Mouse (Mus musculus) stomach, embryonic 15.5 days (tissue): Measurements from ENCODE around the gene Iqcn. TPM values are rescaled to one million over a fixed set of nuclear protein-coding genes. Genes with fewer than 3 reads are reported as not detected.

ENCODE experiments used
- ATAC-seq: fragments of 200-750 bp; cut with Nextera tagmentation; 2 replicates; pipeline ENCODE4 v1.8.0; 2017; ENCODE audit warnings: low read depth, moderate number of reproducible peaks, moderate TSS enrichment; ENCODE audit not compliant: insufficient read depth, low FRiP score
- H3K27ac ChIP-seq: fragments of 300-500 bp; sonication (generic); 2 replicates; pipeline ENCODE4 v1.5.1; 2015; ENCODE audit warnings: mild to moderate bottlenecking, inconsistent platforms
- H3K27me3 ChIP-seq: fragments of 300-500 bp; sonication (generic); replicated peaks from 2 replicates; pipeline ENCODE4 v1.6.1; 2015; ENCODE audit warnings: inconsistent platforms
- H3K36me3 ChIP-seq: fragments of 300-500 bp; sonication (generic); 2 replicates; pipeline ENCODE4 v1.6.1; 2015; ENCODE audit warnings: inconsistent platforms
- H3K4me1 ChIP-seq: fragments of 300-500 bp; sonication (generic); 2 replicates; pipeline ENCODE4 v1.6.1; 2015; ENCODE audit warnings: inconsistent platforms
- H3K4me2 ChIP-seq: fragments of 300-500 bp; sonication (generic); 2 replicates; pipeline ENCODE4 v1.6.1; 2015; ENCODE audit warnings: mild to moderate bottlenecking, inconsistent platforms
- H3K4me3 ChIP-seq: fragments of 300-500 bp; sonication (generic); replicated peaks from 2 replicates; pipeline ENCODE4 v1.5.1; 2015; ENCODE audit warnings: inconsistent platforms
- H3K9ac ChIP-seq: fragments of 300-500 bp; sonication (generic); 2 replicates; pipeline ENCODE4 v1.6.1; 2015; ENCODE audit warnings: inconsistent platforms
- H3K9me3 ChIP-seq: fragments of 300-500 bp; sonication (generic); 2 replicates; pipeline ENCODE4 v1.6.1; 2016; ENCODE audit warnings: inconsistent platforms
- WGBS: fragments of 180-500 bp; shearing (Covaris S2); methylation state at CpG from one replicate; pipeline ENCODE4 v1.1.7; 2015; 5-methylcytosine and 5-hydroxymethylcytosine counted together
- polyA plus RNA-seq: library from polyadenylated mRNA; unstranded; fragments of >200 nt; fragmentation: Nextera tagmentation; extraction: Ambion mirVana; gene quantifications from 2 replicates; pipeline ENCODE4 v1.2.1, GENCODE M21; 2015

Gene Iqcn
- polyA plus RNA-seq = 0.04 TPM in 1 of 2 replicates, not detected in the other

DNA sequence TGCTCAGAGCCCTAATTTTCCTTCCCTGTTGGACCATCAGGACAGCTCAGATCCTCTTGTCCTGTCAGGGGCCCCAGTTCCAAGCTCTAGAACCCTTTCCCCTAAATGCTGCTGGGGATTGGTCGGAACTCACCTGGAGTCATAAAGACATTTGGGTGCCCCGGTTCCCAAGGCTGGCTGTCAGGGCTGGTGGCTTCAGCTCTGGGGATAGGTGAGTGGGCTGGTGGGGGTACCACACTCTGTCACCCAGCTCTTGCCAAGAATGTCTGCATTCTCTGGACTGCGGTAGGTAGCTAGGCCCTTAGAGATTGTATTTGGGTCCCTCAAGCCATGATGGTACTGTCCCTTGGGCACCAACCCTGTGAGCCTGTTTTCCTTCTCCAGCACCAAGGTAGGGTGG, at the start of gene Iqcn:
TSS of gene Iqcn (plus strand) at position 171 of the 400 bp plus-strand sequence.
- Histone ChIP-seq H3K4me1 (peaks cover 10% of the 10 kb centered on the region), H3K9me3 (no peaks in the 10 kb centered on the region), H3K27ac (no peak within 1 kb of the TSS), H3K4me3 (no peak within 1 kb of the TSS), H3K36me3 (peaks cover 7% of the 10 kb centered on the region; the same call in 1 of the 2 replicates), H3K4me2 (no peak within 1 kb of the TSS), H3K27me3 (no peaks in the 10 kb centered on the region), H3K9ac (no peak within 1 kb of the TSS)
- ATAC-seq = no peak
- 91% methylated on average over 3 of the region's 3 CpGs for WGBS

DNA sequence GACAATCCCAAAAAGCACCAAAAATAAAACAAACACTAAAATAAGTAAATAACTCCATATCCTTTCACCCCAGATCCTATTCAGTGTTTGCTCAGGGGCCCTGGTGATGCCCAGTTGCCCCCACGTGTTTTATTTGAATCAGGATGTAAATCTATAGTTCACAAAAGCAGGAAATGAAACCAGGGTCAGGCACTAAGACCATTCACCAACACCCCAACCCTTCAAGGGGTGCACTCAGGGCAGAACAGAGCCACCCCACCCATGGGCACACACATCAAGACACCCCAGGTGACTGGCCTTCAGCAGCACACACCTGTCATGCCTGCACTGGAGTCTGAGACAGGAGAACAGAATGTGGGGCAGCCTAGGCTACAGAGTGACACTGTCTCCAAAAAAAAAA, 49.1 kb upstream of the Iqcn start:
- ATAC-seq = no peak
- WGBS = 64% methylated on average over 1 of the region's 1 CpGs
- Histone ChIP-seq H3K9me3 (no peaks in the 10 kb centered on the region), H3K9ac (no peak overlapping the region), H3K36me3 (peaks cover 13% of the 10 kb centered on the region), H3K27me3 (no peaks in the 10 kb centered on the region), H3K4me3 (no peak overlapping the region), H3K4me2 (no peak overlapping the region), H3K27ac (no peak overlapping the region), H3K4me1 (peaks cover 25% of the 10 kb centered on the region)

DNA sequence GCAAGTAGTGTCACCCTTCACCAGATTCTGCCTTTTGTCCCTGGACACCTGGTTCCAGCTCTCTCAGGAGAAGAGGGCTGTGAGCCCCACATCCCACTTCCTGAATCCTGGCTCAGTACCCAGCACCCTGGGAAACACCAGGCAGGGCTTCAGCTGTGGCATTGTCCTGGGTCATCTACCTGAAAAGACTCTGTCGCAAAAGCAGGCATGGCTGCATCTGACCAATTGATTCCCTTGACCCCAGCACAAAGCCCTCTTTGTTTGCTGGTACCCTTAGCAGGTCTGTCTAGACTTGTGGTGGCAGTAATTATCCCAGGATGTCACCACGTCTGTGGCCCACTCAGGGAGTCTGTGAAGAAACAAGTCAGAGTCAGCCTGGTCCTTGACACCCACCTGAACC, 47.8 kb upstream of the Iqcn start:
- Histone ChIP-seq H3K36me3 (peaks cover 13% of the 10 kb centered on the region), H3K9ac (no peak overlapping the region), H3K4me2 (no peak overlapping the region), H3K27ac (no peak overlapping the region; the same call in 1 of the 2 replicates), H3K27me3 (no peaks in the 10 kb centered on the region), H3K9me3 (no peaks in the 10 kb centered on the region), H3K4me3 (no peak overlapping the region), H3K4me1 (peaks cover 21% of the 10 kb centered on the region)
- WGBS = 76% methylated on average over 2 of the region's 2 CpGs
- ATAC-seq = no peak

DNA sequence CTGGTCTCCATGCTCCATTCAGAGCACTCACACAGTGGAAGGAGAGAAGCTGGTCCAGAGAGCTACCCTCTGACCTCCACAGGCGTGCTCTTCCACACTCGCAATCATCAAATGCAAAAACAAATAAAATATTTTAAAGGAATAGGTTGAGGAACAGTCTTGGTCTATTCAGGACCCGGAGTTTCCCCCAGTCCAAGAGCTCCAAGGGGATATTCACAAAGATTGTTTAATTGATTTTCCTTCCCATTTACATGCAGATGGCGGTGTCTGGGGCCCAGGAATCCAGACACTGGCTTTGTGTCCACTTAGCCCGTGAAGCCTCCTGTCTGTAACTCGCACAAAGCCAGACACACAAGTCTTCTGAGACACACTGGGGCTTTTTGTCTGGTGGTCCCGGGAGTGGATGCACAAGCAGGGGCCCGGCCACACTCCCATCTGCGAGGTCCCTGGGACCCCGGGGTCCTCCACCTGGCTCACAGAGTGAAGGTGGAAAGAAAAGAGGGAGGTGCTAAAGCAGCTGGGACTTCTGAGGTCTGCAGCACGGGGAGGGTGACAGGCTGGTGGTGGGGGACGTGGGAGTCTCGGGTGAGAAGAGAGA, 47.0 kb upstream of the Iqcn start:
- H3K4me1 ChIP-seq = peaks cover 23% of the 10 kb centered on the region
- no peak overlapping the region for H3K4me3 ChIP-seq
- H3K27ac ChIP-seq = no peak overlapping the region; the same call in 1 of the 2 replicates
- ATAC-seq = no peak
- peaks cover 13% of the 10 kb centered on the region for H3K36me3 ChIP-seq
- no peaks in the 10 kb centered on the region for H3K9me3 ChIP-seq
- H3K9ac ChIP-seq = no peak overlapping the region
- H3K4me2 ChIP-seq = no peak overlapping the region
- no peaks in the 10 kb centered on the region for H3K27me3 ChIP-seq
- 64% methylated on average over 13 of the region's 13 CpGs for WGBS

DNA sequence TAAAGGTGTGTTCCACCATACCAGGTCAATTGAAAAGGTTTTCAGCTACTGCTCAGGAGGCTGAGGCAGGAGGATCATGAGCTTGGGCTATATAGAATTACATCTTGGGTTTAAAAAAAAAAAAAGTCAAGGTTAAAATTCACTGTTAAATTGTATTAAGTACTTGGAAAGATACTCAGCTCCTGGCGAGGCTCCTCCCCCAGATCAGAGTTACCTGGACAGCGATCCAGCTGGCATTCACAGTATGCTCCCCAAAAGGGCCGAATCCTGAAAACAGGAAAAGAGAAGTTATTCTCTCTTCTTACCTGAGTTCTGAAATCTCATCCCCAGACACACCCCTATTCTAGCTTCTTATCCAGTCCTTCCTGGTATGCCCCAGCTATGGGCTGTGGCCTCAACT, 46.0 kb upstream of the Iqcn start:
- H3K9me3 ChIP-seq = no peaks in the 10 kb centered on the region
- H3K4me3 ChIP-seq = no peak overlapping the region
- WGBS = 90% methylated on average over 3 of the region's 3 CpGs
- H3K36me3 ChIP-seq = peaks cover 7% of the 10 kb centered on the region
- no peak overlapping the region for H3K9ac ChIP-seq
- no peak overlapping the region for H3K27ac ChIP-seq
- ATAC-seq = no peak
- H3K4me1 ChIP-seq = peaks cover 23% of the 10 kb centered on the region
- no peaks in the 10 kb centered on the region for H3K27me3 ChIP-seq
- H3K4me2 ChIP-seq = no peak overlapping the region

DNA sequence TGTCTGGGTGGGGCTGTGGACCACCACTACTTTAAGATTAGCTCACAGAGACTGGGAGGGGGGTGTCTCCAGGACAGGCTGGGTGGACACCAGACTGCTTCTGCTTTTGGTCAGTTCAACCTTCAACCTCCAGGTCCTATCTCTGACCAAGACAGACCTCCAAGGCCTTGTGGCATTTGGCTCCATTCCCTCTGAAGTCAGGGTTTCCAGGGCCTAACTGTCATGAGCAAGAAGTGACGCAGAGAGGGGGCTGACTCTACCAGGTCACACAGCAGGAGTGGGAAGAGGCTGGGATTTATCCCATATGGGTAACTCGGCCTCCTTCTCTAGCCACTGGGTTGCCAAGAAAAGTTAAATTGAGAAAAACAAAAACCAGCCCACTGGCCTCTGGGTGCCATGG, 45.5 kb upstream of the Iqcn start:
- H3K9me3 ChIP-seq = no peaks in the 10 kb centered on the region
- H3K36me3 ChIP-seq = peaks cover 6% of the 10 kb centered on the region; the same call in 1 of the 2 replicates
- H3K4me3 ChIP-seq = 0 out of 2 replicates have a peak overlapping the region, but pooled peaks have one; percentile 85
- H3K4me1 ChIP-seq = peaks cover 23% of the 10 kb centered on the region
- H3K4me2 ChIP-seq = peak overlapping the region; percentile 88
- 0 out of 2 replicates have a peak overlapping the region, but pooled peaks have one; percentile 1 for H3K27ac ChIP-seq
- H3K9ac ChIP-seq = peak overlapping the region; percentile 24
- no peaks in the 10 kb centered on the region for H3K27me3 ChIP-seq
- ATAC-seq = no peak
- WGBS = 80% methylated on average over 2 of the region's 2 CpGs

DNA sequence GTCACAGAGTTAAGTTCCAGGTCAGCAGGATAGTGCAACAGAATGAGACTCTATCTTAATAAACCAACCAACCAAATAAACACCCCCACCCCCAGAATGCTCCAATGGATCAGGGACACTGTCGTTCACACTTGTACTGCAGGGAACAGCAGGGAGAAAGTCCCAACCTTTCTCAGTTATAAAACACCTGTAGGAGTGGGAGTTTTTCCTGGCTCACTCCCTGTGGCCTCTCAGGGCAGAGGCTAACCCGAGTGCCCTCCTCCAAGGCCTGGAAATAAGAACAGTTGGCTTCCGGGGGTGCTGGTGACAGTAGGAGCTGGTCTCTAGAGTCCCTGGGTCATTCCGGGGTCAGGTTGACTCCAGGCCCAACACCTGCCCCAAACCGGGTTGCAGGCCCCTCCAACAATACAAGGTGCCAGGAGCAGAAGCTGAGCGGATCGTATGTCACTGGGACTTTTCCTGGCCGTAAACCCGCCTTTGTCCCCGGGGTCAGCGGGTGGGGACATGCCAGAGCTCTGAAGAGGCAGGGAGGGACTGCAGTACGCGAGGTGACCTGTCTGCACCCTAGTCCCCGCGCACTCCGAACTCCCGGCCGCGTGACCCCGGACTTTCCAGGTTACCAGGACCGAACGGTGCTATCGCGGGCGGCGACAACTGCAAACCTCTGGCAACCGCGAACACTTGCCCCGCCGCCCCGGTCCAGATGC, 44.2 kb upstream of the Iqcn start:
- Histone ChIP-seq H3K9ac (peak overlapping the region; percentile 81), H3K4me1 (peaks cover 23% of the 10 kb centered on the region), H3K27ac (peak overlapping the region; percentile 90), H3K27me3 (no peaks in the 10 kb centered on the region), H3K9me3 (no peaks in the 10 kb centered on the region), H3K36me3 (peaks cover 6% of the 10 kb centered on the region; the same call in 1 of the 2 replicates), H3K4me3 (peak overlapping the region; percentile 85), H3K4me2 (peak overlapping the region; percentile 88)
- peak; percentile 21; the same call in 1 of the 2 replicates for ATAC-seq
- under 1% methylated on average over 31 of the region's 31 CpGs for WGBS

DNA sequence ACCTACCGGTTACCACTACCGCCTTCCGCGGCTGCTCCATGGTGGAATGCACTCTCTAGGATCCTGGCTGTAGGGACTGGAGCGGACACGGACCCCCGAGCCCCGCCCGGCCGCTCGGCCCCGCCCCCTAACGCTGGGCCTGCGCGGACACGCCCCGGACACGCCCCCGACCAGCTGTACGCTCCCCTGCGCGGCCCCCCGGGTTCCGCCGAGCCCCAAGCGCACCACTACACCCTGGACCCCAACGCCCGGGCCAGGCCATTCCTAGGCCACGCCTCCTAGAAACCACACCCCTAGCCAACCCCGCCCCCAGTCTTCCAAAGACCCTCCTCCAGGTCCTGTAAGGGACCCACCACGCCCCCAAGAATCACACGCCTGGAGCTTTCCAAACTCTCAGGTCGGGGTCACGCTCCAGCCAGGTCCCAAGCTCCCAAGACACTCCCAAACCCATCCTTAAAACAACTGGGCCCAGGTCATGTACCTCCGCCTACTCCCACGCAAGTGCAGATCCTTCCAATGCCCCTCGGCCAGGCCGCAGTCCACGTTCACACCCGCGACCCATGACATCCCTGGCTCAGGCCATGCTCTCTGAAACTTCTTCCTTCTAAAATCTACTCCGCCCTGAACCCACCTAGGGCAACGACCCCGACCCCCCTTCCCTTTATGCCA, 43.5 kb upstream of the Iqcn start:
- Histone ChIP-seq H3K4me3 (peak overlapping the region; percentile 85), H3K9ac (peak overlapping the region; percentile 81), H3K36me3 (peaks cover 4% of the 10 kb centered on the region; the same call in 1 of the 2 replicates), H3K27ac (peak overlapping the region; percentile 90), H3K4me1 (peaks cover 23% of the 10 kb centered on the region), H3K27me3 (no peaks in the 10 kb centered on the region), H3K9me3 (no peaks in the 10 kb centered on the region), H3K4me2 (peak overlapping the region; percentile 88)
- WGBS = under 1% methylated on average over 42 of the region's 44 CpGs
- ATAC-seq = peak; percentile 96

DNA sequence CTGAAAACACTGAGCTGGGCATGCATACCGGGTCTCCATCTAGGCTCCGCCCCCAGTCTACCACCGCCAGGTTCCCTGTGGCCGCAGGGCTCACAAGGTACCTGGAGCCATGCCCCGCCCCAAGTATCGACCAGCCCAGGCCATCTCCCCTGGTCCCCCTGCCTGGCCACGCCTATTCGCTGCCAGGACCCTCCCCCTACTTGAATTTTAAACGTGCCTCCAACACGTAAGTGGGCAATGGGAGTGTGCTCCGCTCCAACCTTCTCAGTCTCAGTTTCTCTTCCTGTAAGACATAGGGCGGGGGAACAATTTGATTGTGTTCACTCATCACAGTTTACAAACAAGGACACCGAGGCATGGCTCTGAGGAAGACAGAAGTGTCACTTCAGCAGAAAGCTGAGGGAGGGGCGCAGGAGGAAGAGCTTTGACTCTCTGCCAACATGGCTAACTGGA, 43.0 kb upstream of the Iqcn start, which contains the start of gene Pgpep1:
TSS of gene Pgpep1 (minus strand) at position 116 of the 453 bp plus-strand sequence.
- H3K27ac ChIP-seq = peak within 1 kb of the TSS; percentile 90
- peak within 1 kb of the TSS; percentile 85 for H3K4me3 ChIP-seq
- peaks cover 3% of the 10 kb centered on the region; the same call in 1 of the 2 replicates for H3K36me3 ChIP-seq
- H3K4me2 ChIP-seq = peak within 1 kb of the TSS; percentile 88
- 1% methylated on average over 14 of the region's 14 CpGs for WGBS
- H3K4me1 ChIP-seq = peaks cover 23% of the 10 kb centered on the region
- peak within 1 kb of the TSS; percentile 81 for H3K9ac ChIP-seq
- no peaks in the 10 kb centered on the region for H3K27me3 ChIP-seq
- peak; percentile 65 for ATAC-seq
- H3K9me3 ChIP-seq = no peaks in the 10 kb centered on the region

DNA sequence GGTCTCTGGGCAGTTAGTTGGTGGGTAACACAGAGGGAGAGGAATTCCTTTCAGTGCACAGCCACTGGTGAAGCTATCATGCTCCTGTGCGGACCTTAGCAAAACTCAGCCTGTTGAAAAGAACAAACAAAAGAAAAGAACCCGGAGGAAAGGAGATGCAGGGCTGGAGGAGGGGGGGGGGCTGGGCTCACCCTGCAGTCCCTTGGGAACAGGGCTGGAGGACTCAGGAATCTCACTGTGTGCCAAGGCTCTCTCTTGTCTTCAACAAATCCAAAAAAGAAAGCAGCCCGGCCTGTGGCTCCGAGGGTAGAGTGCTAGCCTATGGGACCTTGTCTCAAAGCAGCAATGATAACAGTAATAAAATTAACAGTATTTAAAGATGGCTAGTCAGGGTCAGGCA, 39.6 kb upstream of the Iqcn start:
- Histone ChIP-seq H3K36me3 (no peaks in the 10 kb centered on the region), H3K4me2 (no peak overlapping the region), H3K9ac (no peak overlapping the region), H3K27me3 (no peaks in the 10 kb centered on the region), H3K4me1 (peaks cover 11% of the 10 kb centered on the region), H3K4me3 (no peak overlapping the region), H3K9me3 (no peaks in the 10 kb centered on the region), H3K27ac (no peak overlapping the region)
- WGBS = 44% methylated on average over 4 of the region's 4 CpGs
- no peak for ATAC-seq

DNA sequence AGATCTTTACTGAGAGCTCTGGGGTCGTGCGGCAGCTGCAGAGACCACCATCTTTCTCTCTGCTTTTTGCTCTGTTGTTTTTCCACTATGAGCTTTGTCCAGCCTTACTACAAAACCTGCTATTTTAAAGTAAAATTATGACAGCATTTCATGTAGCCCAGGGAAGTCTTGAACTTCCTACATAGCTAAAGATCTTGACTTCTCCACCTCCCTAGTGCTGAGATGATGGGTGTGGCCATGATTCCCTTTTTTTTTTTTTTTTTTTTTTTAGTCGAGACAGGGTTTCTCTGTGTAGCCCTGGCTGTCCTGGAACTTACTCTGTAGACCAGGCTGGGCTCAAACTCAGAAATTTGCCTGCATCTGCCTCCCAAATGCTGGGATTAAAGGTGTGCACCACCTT, 38.6 kb upstream of the Iqcn start:
- H3K4me2 ChIP-seq = no peak overlapping the region
- 67% methylated on average over 3 of the region's 3 CpGs for whole genome bisulfite sequencing
- no peak for ATAC-seq
- no peak overlapping the region for H3K27ac ChIP-seq
- no peaks in the 10 kb centered on the region for H3K27me3 ChIP-seq
- peaks cover 7% of the 10 kb centered on the region for H3K4me1 ChIP-seq
- no peak overlapping the region for H3K9ac ChIP-seq
- no peaks in the 10 kb centered on the region for H3K9me3 ChIP-seq
- H3K4me3 ChIP-seq = no peak overlapping the region
- H3K36me3 ChIP-seq = no peaks in the 10 kb centered on the region

DNA sequence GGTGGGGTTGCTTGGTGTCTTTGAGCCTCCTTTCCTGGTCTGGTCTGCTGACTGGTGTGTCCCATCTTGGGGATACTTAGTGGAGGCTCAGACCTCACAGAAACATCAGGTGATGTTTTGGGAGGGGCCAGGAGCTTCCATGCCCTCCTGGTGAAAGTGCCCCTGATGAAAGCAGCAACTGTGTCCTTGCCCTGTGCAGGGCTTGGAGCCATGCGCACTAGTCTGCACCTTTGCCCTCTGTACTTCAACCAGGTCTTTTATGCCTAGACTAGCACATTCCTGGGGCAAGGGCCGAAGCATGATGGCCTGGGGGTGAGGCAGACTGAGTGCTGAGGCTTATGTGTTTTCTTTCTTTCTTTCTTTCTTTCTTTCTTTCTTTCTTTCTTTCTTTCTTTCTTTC, 37.7 kb upstream of the Iqcn start:
- WGBS = 63% methylated on average over 2 of the region's 2 CpGs
- Histone ChIP-seq H3K4me1 (peaks cover under 1% of the 10 kb centered on the region), H3K27ac (no peak overlapping the region), H3K9ac (no peak overlapping the region), H3K9me3 (no peaks in the 10 kb centered on the region), H3K4me3 (no peak overlapping the region), H3K4me2 (no peak overlapping the region), H3K27me3 (no peaks in the 10 kb centered on the region), H3K36me3 (no peaks in the 10 kb centered on the region)
- ATAC-seq = no peak
